27 mouse cellular contexts compared by ENCODE assay signal in the genomic region with DNA sequence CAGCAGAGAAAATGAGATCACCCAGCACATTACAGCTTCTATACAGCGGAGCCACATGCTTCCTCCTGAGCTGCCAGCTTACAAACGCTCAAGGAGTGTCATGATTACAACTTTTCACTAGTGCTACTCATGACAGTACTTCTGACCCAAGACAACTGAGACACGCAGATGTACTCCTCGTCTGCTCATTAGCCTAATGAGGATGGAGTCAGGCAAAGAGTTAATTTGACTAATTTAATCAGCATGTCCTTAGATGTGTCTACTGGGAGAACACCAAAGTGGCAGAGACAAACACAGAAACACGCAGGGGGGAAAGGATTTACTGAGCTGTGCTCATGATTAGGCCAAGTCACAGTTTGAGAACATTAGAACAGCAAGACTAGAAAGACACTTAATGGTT.
DNase-seq lines count a peak whose midpoint lies in the region; ATAC-seq and TF ChIP-seq lines count a peak whose summit lies in the region.
"Had no signal": no experiment of that assay in that cellular context is flagged by ENCODE, and none has a peak within 500 bp of the region (broad histone marks: within the 10 kb centered on the region; RNA-seq: fewer than 3 reads in every experiment).

No protein-coding gene starts in this region.

- peak; percentile 52 for DNase-seq in forebrain, embryonic 14.5 days (ENCODE audit: low spot score)
- no peak for DNase-seq in forebrain, embryonic 10.5 days (ENCODE audit: extremely low spot score, low spot score)
- DNase-seq in midbrain, postnatal 0 days (ENCODE audit: low spot score), result peak; percentile 15
- DNase-seq in forebrain, postnatal 0 days, result no peak
- DNase-seq in left cerebral cortex, adult 11 months (ENCODE audit: low spot score), result no peak
- DNase-seq: adrenal gland, postnatal 25 days; cerebellum, adult 18-20 months; cerebellum, postnatal 10 days; gastrocnemius, postnatal 14 days; heart, postnatal 14 days; kidney, adult 2 months; kidney, postnatal 10 days; layer of hippocampus, postnatal 36 days; liver; lung, adult 2 months; lung, postnatal 10 days; right cerebral cortex, adult 18-20 months; right cerebral cortex, postnatal 4 days; thymus, adult 2 months; thymus, postnatal 36 days had no signal

- H3K36me3 ChIP-seq in forebrain, embryonic 14.5 days (ENCODE audit: control insufficient read depth, insufficient read depth, low read length), result no peaks in the 10 kb centered on the region
- no peaks in the 10 kb centered on the region for H3K36me3 ChIP-seq in forebrain, embryonic 10.5 days (replicated peaks)
- H3K36me3 ChIP-seq in midbrain, postnatal 0 days (ENCODE audit: insufficient read depth, low read length), result no peaks in the 10 kb centered on the region
- H3K36me3 ChIP-seq in midbrain, embryonic 13.5 days, result no peaks in the 10 kb centered on the region
- H3K36me3 ChIP-seq in forebrain, postnatal 0 days (ENCODE audit: insufficient read depth), result no peaks in the 10 kb centered on the region
- no peaks in the 10 kb centered on the region for H3K36me3 ChIP-seq in kidney, embryonic 15.5 days
- H3K36me3 ChIP-seq: embryonic facial prominence, embryonic 13.5 days; hindbrain, embryonic 15.5 days; intestine, embryonic 15.5 days; neural tube, embryonic 13.5 days had no signal

- 39% methylated on average over 5 of the region's 5 CpGs for whole genome bisulfite sequencing in forebrain, embryonic 14.5 days
- 78% methylated on average over 5 of the region's 5 CpGs for WGBS in forebrain, embryonic 10.5 days
- 69% methylated on average over 5 of the region's 5 CpGs for WGBS in midbrain, postnatal 0 days
- 72% methylated on average over 5 of the region's 5 CpGs for WGBS in midbrain, embryonic 13.5 days
- WGBS in forebrain, postnatal 0 days, result 37% methylated on average over 5 of the region's 5 CpGs
- 77% methylated on average over 5 of the region's 5 CpGs for WGBS in kidney, embryonic 15.5 days

- no peaks in the 10 kb centered on the region for H3K9me3 ChIP-seq in forebrain, embryonic 14.5 days (replicated peaks; ENCODE audit: control insufficient read depth, low read length)
- no peaks in the 10 kb centered on the region for H3K9me3 ChIP-seq in forebrain, embryonic 10.5 days
- no peaks in the 10 kb centered on the region for H3K9me3 ChIP-seq in midbrain, postnatal 0 days (ENCODE audit: low read length)
- H3K9me3 ChIP-seq in midbrain, embryonic 13.5 days, result no peaks in the 10 kb centered on the region
- no peaks in the 10 kb centered on the region for H3K9me3 ChIP-seq in forebrain, postnatal 0 days (ENCODE audit: low read length)
- H3K9me3 ChIP-seq in kidney, embryonic 15.5 days (replicated peaks), result no peaks in the 10 kb centered on the region
- H3K9me3 ChIP-seq: embryonic facial prominence, embryonic 13.5 days; hindbrain, embryonic 15.5 days; intestine, embryonic 15.5 days; neural tube, embryonic 13.5 days had no signal

- no peak for TF ChIP-seq CTCF in midbrain, postnatal 0 days (IDR thresholded peaks at IDR 0.05)
- no peak for TF ChIP-seq CTCF in forebrain, postnatal 0 days (IDR thresholded peaks at IDR 0.05; ENCODE audit: low read depth)

- no peaks in the 10 kb centered on the region for H3K4me1 ChIP-seq in forebrain, embryonic 14.5 days (ENCODE audit: control insufficient read depth, insufficient read depth, low read length)
- H3K4me1 ChIP-seq in forebrain, embryonic 10.5 days, result no peaks in the 10 kb centered on the region
- no peaks in the 10 kb centered on the region for H3K4me1 ChIP-seq in midbrain, postnatal 0 days (ENCODE audit: insufficient read depth, low read length)
- no peaks in the 10 kb centered on the region for H3K4me1 ChIP-seq in midbrain, embryonic 13.5 days (replicated peaks)
- H3K4me1 ChIP-seq in forebrain, postnatal 0 days (ENCODE audit: insufficient read depth), result no peaks in the 10 kb centered on the region
- H3K4me1 ChIP-seq in kidney, embryonic 15.5 days, result no peaks in the 10 kb centered on the region
- H3K4me1 ChIP-seq: embryonic facial prominence, embryonic 13.5 days; hindbrain, embryonic 15.5 days; intestine, embryonic 15.5 days; neural tube, embryonic 13.5 days had no signal

- no peak overlapping the region for H3K27ac ChIP-seq in forebrain, embryonic 14.5 days (ENCODE audit: low read depth, low read length)
- H3K27ac ChIP-seq in forebrain, embryonic 10.5 days, result no peak overlapping the region
- H3K27ac ChIP-seq in midbrain, postnatal 0 days (ENCODE audit: low read depth, low read length), result no peak overlapping the region
- H3K27ac ChIP-seq in midbrain, embryonic 13.5 days, result no peak overlapping the region
- no peak overlapping the region for H3K27ac ChIP-seq in forebrain, postnatal 0 days (ENCODE audit: low read depth, low read length)
- no peak overlapping the region for H3K27ac ChIP-seq in kidney, embryonic 15.5 days
- H3K27ac ChIP-seq: embryonic facial prominence, embryonic 13.5 days; hindbrain, embryonic 15.5 days; intestine, embryonic 15.5 days; liver, embryonic 14.5 days; neural tube, embryonic 13.5 days had no signal

- H3K4me2 ChIP-seq in forebrain, embryonic 14.5 days (ENCODE audit: low read length), result no peak overlapping the region
- H3K4me2 ChIP-seq in midbrain, postnatal 0 days (ENCODE audit: low read depth, low read length, poor library complexity, severe bottlenecking), result no peak overlapping the region
- no peak overlapping the region for H3K4me2 ChIP-seq in midbrain, embryonic 13.5 days (replicated peaks)
- no peak overlapping the region for H3K4me2 ChIP-seq in forebrain, postnatal 0 days (ENCODE audit: low read depth)
- H3K4me2 ChIP-seq in kidney, embryonic 15.5 days, result no peak overlapping the region
- H3K4me2 ChIP-seq: embryonic facial prominence, embryonic 13.5 days; hindbrain, embryonic 15.5 days; intestine, embryonic 15.5 days; neural tube, embryonic 13.5 days had no signal

- no peak overlapping the region for H3K9ac ChIP-seq in forebrain, embryonic 14.5 days (ENCODE audit: low read length)
- H3K9ac ChIP-seq in midbrain, postnatal 0 days (replicated peaks; ENCODE audit: low read length, poor library complexity, severe bottlenecking), result no peak overlapping the region
- H3K9ac ChIP-seq in midbrain, embryonic 13.5 days (replicated peaks), result no peak overlapping the region
- H3K9ac ChIP-seq in forebrain, postnatal 0 days, result no peak overlapping the region
- H3K9ac ChIP-seq in kidney, embryonic 15.5 days, result no peak overlapping the region
- H3K9ac ChIP-seq: embryonic facial prominence, embryonic 13.5 days; hindbrain, embryonic 15.5 days; intestine, embryonic 15.5 days; liver, embryonic 14.5 days; neural tube, embryonic 13.5 days had no signal

- H3K4me3 ChIP-seq in forebrain, embryonic 14.5 days (ENCODE audit: low read depth, low read length), result no peak overlapping the region
- H3K4me3 ChIP-seq in forebrain, embryonic 10.5 days, result no peak overlapping the region
- no peak overlapping the region for H3K4me3 ChIP-seq in midbrain, postnatal 0 days (ENCODE audit: low read depth, low read length)
- no peak overlapping the region for H3K4me3 ChIP-seq in midbrain, embryonic 13.5 days (replicated peaks)
- H3K4me3 ChIP-seq in forebrain, postnatal 0 days (ENCODE audit: low read depth, low read length), result no peak overlapping the region
- H3K4me3 ChIP-seq in kidney, embryonic 15.5 days (replicated peaks), result no peak overlapping the region
- H3K4me3 ChIP-seq: embryonic facial prominence, embryonic 13.5 days; hindbrain, embryonic 15.5 days; intestine, embryonic 15.5 days; neural tube, embryonic 13.5 days had no signal

- ATAC-seq in forebrain, embryonic 14.5 days, result peak; percentile 37; the same call in 1 of the 2 replicates
- no peak for ATAC-seq in midbrain, postnatal 0 days (ENCODE audit: low FRiP score)
- ATAC-seq in midbrain, embryonic 13.5 days, result no peak
- peak; percentile 27; the same call in 1 of the 2 replicates for ATAC-seq in forebrain, postnatal 0 days
- ATAC-seq in kidney, embryonic 15.5 days (replicated peaks; ENCODE audit: low FRiP score), result no peak
- ATAC-seq: intestine, embryonic 15.5 days had no signal

- H3K27me3 ChIP-seq in forebrain, embryonic 14.5 days (replicated peaks; ENCODE audit: control insufficient read depth, insufficient read depth, low read length), result no peaks in the 10 kb centered on the region
- no peaks in the 10 kb centered on the region for H3K27me3 ChIP-seq in forebrain, embryonic 10.5 days (ENCODE audit: poor library complexity, severe bottlenecking)
- no peaks in the 10 kb centered on the region for H3K27me3 ChIP-seq in midbrain, postnatal 0 days (ENCODE audit: insufficient read depth, low read length)
- H3K27me3 ChIP-seq in midbrain, embryonic 13.5 days, result no peaks in the 10 kb centered on the region
- no peaks in the 10 kb centered on the region for H3K27me3 ChIP-seq in forebrain, postnatal 0 days (ENCODE audit: insufficient read depth, low read length)
- H3K27me3 ChIP-seq in kidney, embryonic 15.5 days, result no peaks in the 10 kb centered on the region
- H3K27me3 ChIP-seq: embryonic facial prominence, embryonic 13.5 days; hindbrain, embryonic 15.5 days; intestine, embryonic 15.5 days; neural tube, embryonic 13.5 days had no signal

Comparison
In these comparisons a context has a peak if more than half of its experiments do, and no peak if none do; other contexts are left out.
1. DNase-seq: peak in forebrain, embryonic 14.5 days (single experiment) and midbrain, postnatal 0 days (single experiment); none in forebrain, embryonic 10.5 days (single experiment), forebrain, postnatal 0 days (single experiment) and left cerebral cortex, adult 11 months (single experiment).
2. ATAC-seq: peak in forebrain, embryonic 14.5 days (single experiment) and forebrain, postnatal 0 days (single experiment); none in midbrain, postnatal 0 days (single experiment), midbrain, embryonic 13.5 days (single experiment) and kidney, embryonic 15.5 days (single experiment).